Mouse (Mus musculus) MEL (cell line): ENCODE results near the gene Slc24a1. TPM values are rescaled to one million over a fixed set of nuclear protein-coding genes. Genes with fewer than 3 reads are reported as not detected.
A peak's percentile ranks its signal among the peaks of the same experiment; 100 is the strongest.

Source experiments
- DNase-seq: peaks from one replicate; pipeline ENCODE4 v3.0.0; 2011; ENCODE audit warnings: low read depth, low spot score
- H3K27ac ChIP-seq: 2 replicates; pipeline ENCODE4 v1.5.1; 2012; ENCODE audit warnings: low read depth, mild to moderate bottlenecking, control low read depth, low read length, moderate library complexity; ENCODE audit not compliant: control insufficient read depth
- H3K27me3 ChIP-seq, 2 experiments: fragments of 150-350 bp in 1 of 2; sonication (generic) in 1 of 2; 2 replicates each; pipeline ENCODE4 v1.6.1; 2012; ENCODE audit warnings: low read length in 2 of 2, mild to moderate bottlenecking in 2 of 2, improper control_type of control experiment in 1 of 2, moderate library complexity in 1 of 2; ENCODE audit not compliant: insufficient read depth in 2 of 2, control insufficient read depth in 1 of 2
- H3K36me3 ChIP-seq, 2 experiments: 2 replicates each; pipeline ENCODE4 v1.6.1; 2012 to 2014; ENCODE audit warnings: low read length in 2 of 2, improper control_type of control experiment in 1 of 2, inconsistent platforms in 1 of 2, mild to moderate bottlenecking in 1 of 2; ENCODE audit not compliant: insufficient read depth in 2 of 2, control insufficient read depth in 1 of 2
- H3K4me1 ChIP-seq, 2 experiments: fragments of 150-350 bp in 1 of 2; sonication (generic) in 1 of 2; 2 replicates each; pipeline ENCODE4 v1.6.1; 2012; ENCODE audit warnings: low read length in 2 of 2, improper control_type of control experiment in 1 of 2, mild to moderate bottlenecking in 1 of 2; ENCODE audit not compliant: insufficient read depth in 2 of 2, control insufficient read depth in 1 of 2
- H3K4me3 ChIP-seq, 2 experiments: fragments of 150-350 bp in 1 of 2; sonication (generic) in 1 of 2; 2 replicates each; pipeline ENCODE4 v1.5.1; 2012; ENCODE audit warnings: low read depth in 2 of 2, low read length in 2 of 2, mild to moderate bottlenecking in 2 of 2, moderate library complexity in 2 of 2, control low read depth in 1 of 2, improper control_type of control experiment in 1 of 2; ENCODE audit not compliant: control insufficient read depth in 1 of 2, insufficient read depth in 1 of 2
- H3K79me2 ChIP-seq: 2 replicates; pipeline ENCODE4 v1.6.1; 2012; ENCODE audit warnings: mild to moderate bottlenecking, low read length, moderate library complexity; ENCODE audit not compliant: control insufficient read depth, poor library complexity, insufficient read depth
- H3K9ac ChIP-seq: 2 replicates; pipeline ENCODE4 v1.6.1; 2012; ENCODE audit warnings: low read depth, mild to moderate bottlenecking, control low read depth, low read length, moderate library complexity; ENCODE audit not compliant: control insufficient read depth, poor library complexity, severe bottlenecking
- H3K9me3 ChIP-seq: fragments of 150-350 bp; sonication (generic); replicated peaks from 2 replicates; pipeline ENCODE4 v1.6.1; 2012; ENCODE audit warnings: mild to moderate bottlenecking, low read length, improper control_type of control experiment, moderate library complexity; ENCODE audit not compliant: insufficient read depth
- BHLHE40 ChIP-seq: IDR thresholded peaks from 2 replicates; pipeline ENCODE4 v1.6.1; 2012; ENCODE audit warnings: low read depth, mild to moderate bottlenecking, inconsistent platforms, low read length, improper control_type of control experiment, borderline replicate concordance
- CHD1 ChIP-seq: IDR thresholded peaks from 2 replicates; pipeline ENCODE4 v1.6.1; 2012; ENCODE audit warnings: low read depth, mild to moderate bottlenecking, inconsistent platforms, low read length, improper control_type of control experiment
- CHD2 ChIP-seq: IDR thresholded peaks from 2 replicates; pipeline ENCODE4 v1.6.1; 2011; ENCODE audit warnings: low read length, improper control_type of control experiment
- CTCF ChIP-seq, 3 experiments: IDR thresholded peaks in 2 of 3; conservative IDR thresholded peaks in 1 of 3; 2 replicates each; pipeline ENCODE4 v1.5.1; 2011 to 2012; ENCODE audit warnings: low read length in 3 of 3, low read depth in 2 of 3, mild to moderate bottlenecking in 2 of 3, improper control_type of control experiment in 1 of 3, inconsistent platforms in 1 of 3, mixed read lengths in 1 of 3, moderate library complexity in 1 of 3; ENCODE audit not compliant: control insufficient read depth in 1 of 3, insufficient read depth in 1 of 3, poor library complexity in 1 of 3, severe bottlenecking in 1 of 3
- E2F4 ChIP-seq: IDR thresholded peaks from 2 replicates; pipeline ENCODE4 v1.6.1; 2011; ENCODE audit warnings: low read depth, low read length, improper control_type of control experiment, borderline replicate concordance
- ELF1 ChIP-seq: IDR thresholded peaks from 2 replicates; pipeline ENCODE4 v1.6.1; 2014; ENCODE audit warnings: low read depth, mild to moderate bottlenecking, inconsistent platforms, low read length, improper control_type of control experiment, moderate library complexity
- EP300 ChIP-seq, 2 experiments: IDR thresholded peaks; 2 replicates each; pipeline ENCODE4 v1.6.1; 2011; ENCODE audit warnings: improper control_type of control experiment in 2 of 2, low read length in 2 of 2, low read depth in 1 of 2, mild to moderate bottlenecking in 1 of 2
- GABPA ChIP-seq: IDR thresholded peaks from 2 replicates; pipeline ENCODE4 v1.6.1; 2012; ENCODE audit warnings: low read depth, mild to moderate bottlenecking, inconsistent platforms, low read length, improper control_type of control experiment, moderate library complexity
- GATA1 ChIP-seq: IDR thresholded peaks from 2 replicates; pipeline ENCODE4 v1.6.1; 2011; ENCODE audit warnings: low read depth, low read length, improper control_type of control experiment
- HCFC1 ChIP-seq: IDR thresholded peaks from 2 replicates; pipeline ENCODE4 v1.6.1; 2012; ENCODE audit warnings: low read depth, mild to moderate bottlenecking, inconsistent platforms, low read length, improper control_type of control experiment, moderate library complexity
- JUND ChIP-seq: IDR thresholded peaks from 2 replicates; pipeline ENCODE4 v1.6.1; 2011; ENCODE audit warnings: low read depth, mild to moderate bottlenecking, improper control_type of control experiment, low read length
- KAT2A ChIP-seq: conservative IDR thresholded peaks from 2 replicates; pipeline ENCODE4 v1.6.1; 2012; ENCODE audit warnings: low read depth, low read length, improper control_type of control experiment, inconsistent platforms
- MAFK ChIP-seq: IDR thresholded peaks from 2 replicates; pipeline ENCODE4 v1.6.1; 2011; ENCODE audit warnings: low read depth, mild to moderate bottlenecking, low read length, improper control_type of control experiment, borderline replicate concordance
- MAX ChIP-seq: IDR thresholded peaks from 2 replicates; pipeline ENCODE4 v1.6.1; 2011; ENCODE audit warnings: low read length, improper control_type of control experiment
- MAZ ChIP-seq: IDR thresholded peaks from 2 replicates; pipeline ENCODE4 v1.6.1; 2012; ENCODE audit warnings: low read depth, mild to moderate bottlenecking, inconsistent platforms, low read length, improper control_type of control experiment
- MEF2A ChIP-seq: IDR thresholded peaks from 2 replicates; pipeline ENCODE4 v1.6.1; 2014; ENCODE audit warnings: low read depth, mild to moderate bottlenecking, inconsistent platforms, low read length, improper control_type of control experiment; ENCODE audit not compliant: poor library complexity, insufficient replicate concordance, severe bottlenecking; ENCODE audit errors: extremely low read depth
- MXI1 ChIP-seq: IDR thresholded peaks from 2 replicates; pipeline ENCODE4 v1.6.1; 2011; ENCODE audit warnings: mild to moderate bottlenecking, low read depth, low read length, improper control_type of control experiment
- MYB ChIP-seq: IDR thresholded peaks from 2 replicates; pipeline ENCODE4 v1.6.1; 2011; ENCODE audit warnings: mild to moderate bottlenecking, low read depth, low read length, improper control_type of control experiment
- MYC ChIP-seq: IDR thresholded peaks from 2 replicates; pipeline ENCODE4 v1.6.1; 2011; ENCODE audit warnings: low read depth, mild to moderate bottlenecking, low read length, improper control_type of control experiment, moderate library complexity
- NELFE ChIP-seq: IDR thresholded peaks from 2 replicates; pipeline ENCODE4 v1.6.1; 2011; ENCODE audit warnings: low read depth, low read length, improper control_type of control experiment
- NRF1 ChIP-seq: IDR thresholded peaks from 2 replicates; pipeline ENCODE4 v1.6.1; 2014; ENCODE audit warnings: low read depth, mild to moderate bottlenecking, inconsistent platforms, low read length, improper control_type of control experiment, moderate library complexity; ENCODE audit not compliant: poor library complexity, insufficient read depth, severe bottlenecking
- POLR2A ChIP-seq, 2 experiments: IDR thresholded peaks; 2 replicates each; pipeline ENCODE4 v1.6.1; 2011 to 2012; ENCODE audit warnings: low read length in 2 of 2, mild to moderate bottlenecking in 2 of 2, control low read depth in 1 of 2, improper control_type of control experiment in 1 of 2, low read depth in 1 of 2, moderate library complexity in 1 of 2; ENCODE audit not compliant: control insufficient read depth in 1 of 2, insufficient read depth in 1 of 2, poor library complexity in 1 of 2
- POLR2AphosphoS2 ChIP-seq: IDR thresholded peaks from 2 replicates; pipeline ENCODE4 v1.6.1; 2011; ENCODE audit warnings: low read length, improper control_type of control experiment
- RAD21 ChIP-seq: IDR thresholded peaks from 2 replicates; pipeline ENCODE4 v1.6.1; 2011; ENCODE audit warnings: mild to moderate bottlenecking, low read depth, low read length, improper control_type of control experiment
- RCOR1 ChIP-seq: IDR thresholded peaks from 2 replicates; pipeline ENCODE4 v1.6.1; 2012; ENCODE audit warnings: low read depth, mild to moderate bottlenecking, inconsistent platforms, low read length, improper control_type of control experiment
- SIN3A ChIP-seq: IDR thresholded peaks from 2 replicates; pipeline ENCODE4 v1.6.1; 2012; ENCODE audit warnings: low read length, improper control_type of control experiment, inconsistent platforms
- SMC3 ChIP-seq: IDR thresholded peaks from 2 replicates; pipeline ENCODE4 v1.6.1; 2011; ENCODE audit warnings: low read depth, low read length, improper control_type of control experiment
- TAL1 ChIP-seq: IDR thresholded peaks from 2 replicates; pipeline ENCODE4 v1.6.1; 2012; ENCODE audit warnings: mild to moderate bottlenecking, inconsistent platforms, low read length, moderate library complexity, mixed read lengths
- TBP ChIP-seq: IDR thresholded peaks from 2 replicates; pipeline ENCODE4 v1.8.0; 2011; ENCODE audit warnings: low read depth, low read length, improper control_type of control experiment
- TCF12 ChIP-seq: IDR thresholded peaks from 2 replicates; pipeline ENCODE4 v1.6.1; 2014; ENCODE audit warnings: low read depth, mild to moderate bottlenecking, inconsistent platforms, low read length, improper control_type of control experiment, moderate library complexity
- UBTF ChIP-seq: IDR thresholded peaks from 2 replicates; pipeline ENCODE4 v1.6.1; 2012; ENCODE audit warnings: low read depth, mild to moderate bottlenecking, inconsistent platforms, low read length, improper control_type of control experiment, moderate library complexity, borderline replicate concordance; ENCODE audit not compliant: insufficient read depth
- USF1 ChIP-seq: IDR thresholded peaks from 2 replicates; pipeline ENCODE4 v1.6.1; 2014; ENCODE audit warnings: low read depth, mild to moderate bottlenecking, inconsistent platforms, low read length, improper control_type of control experiment, moderate library complexity
- USF2 ChIP-seq, 2 experiments: IDR thresholded peaks; 2 replicates each; pipeline ENCODE4 v1.6.1; 2011 to 2012; ENCODE audit warnings: improper control_type of control experiment in 2 of 2, low read length in 2 of 2, borderline replicate concordance in 1 of 2, inconsistent platforms in 1 of 2, low read depth in 1 of 2, mild to moderate bottlenecking in 1 of 2; ENCODE audit not compliant: insufficient read depth in 1 of 2
- ZC3H11A ChIP-seq: IDR thresholded peaks from 2 replicates; pipeline ENCODE4 v1.6.1; 2012; ENCODE audit warnings: low read depth, mild to moderate bottlenecking, inconsistent platforms, low read length, improper control_type of control experiment
- ZKSCAN1 ChIP-seq: IDR thresholded peaks from 2 replicates; pipeline ENCODE4 v1.6.1; 2012; ENCODE audit warnings: low read depth, mild to moderate bottlenecking, inconsistent platforms, low read length, improper control_type of control experiment, moderate library complexity
- ZMIZ1 ChIP-seq: IDR thresholded peaks from 2 replicates; pipeline ENCODE4 v1.6.1; 2012; ENCODE audit warnings: low read depth, mild to moderate bottlenecking, inconsistent platforms, low read length, improper control_type of control experiment, moderate library complexity
- ZNF384 ChIP-seq: IDR thresholded peaks from 2 replicates; pipeline ENCODE4 v1.6.1; 2012; ENCODE audit warnings: low read depth, mild to moderate bottlenecking, inconsistent platforms, low read length, improper control_type of control experiment
- polyA plus RNA-seq, 2 experiments: library from polyadenylated mRNA; stranded (reverse) in 1 of 2; unstranded in 1 of 2; fragments of >175 nt in 1 of 2; fragments of >200 nt in 1 of 2; gene quantifications; 2 replicates each; pipeline versions ENCODE4 v1.2.1 to v1.2.4; 2012; ENCODE audit warnings: low replicate concordance in 2 of 2, low read depth in 1 of 2; ENCODE audit not compliant: insufficient read length in 2 of 2, insufficient read depth in 1 of 2, missing spikeins in 1 of 2
- total RNA-seq: library from RNA; depleted of rRNA; stranded (reverse); fragments of 300-350 nt; gene quantifications from 2 replicates; pipeline ENCODE4 v1.2.3, GENCODE M21; 2012

Gene Slc24a1
- total and polyA plus RNA-seq, 3 experiments: 0.07 TPM; not detected in 2

GRCm38 (mm10) chr9:64936508-64936907 is 14.9 kb downstream of the Slc24a1 start:
- H3K4me1 ChIP-seq: peaks cover 12 to 53% of the 10 kb centered on the region in 2 experiments; a peak in 3 of 4 replicates
- H3K79me2 ChIP-seq: no peaks in the 10 kb centered on the region
- peaks cover 0 to 16% of the 10 kb centered on the region in 2 experiments; a peak in 2 of 4 replicates for H3K36me3 ChIP-seq
- H3K9ac ChIP-seq: no peak overlapping the region
- H3K9me3 ChIP-seq: no peaks in the 10 kb centered on the region
- peak overlapping the region in 1 of 2 experiments; percentile 16; a peak in 2 of 4 replicates for H3K4me3 ChIP-seq
- H3K27me3 ChIP-seq: no peaks in the 10 kb centered on the region
- no peak overlapping the region for H3K27ac ChIP-seq
- DNase-seq: peak; percentile 82
- TF ChIP-seq ZKSCAN1 (no peak), BHLHE40 (peak; percentile 59; the same call in 1 of the 2 replicates), MEF2A (no peak), TAL1 (no peak), E2F4 (no peak), USF2 (IDR thresholded peaks at IDR 0.05; ENCODE audit: borderline replicate concordance in 1 of 2, insufficient read depth in 1 of 2, low read depth in 1 of 2, low read length in 2 of 2) (no peak), SIN3A (no peak; the same call in 1 of the 2 replicates), MYC (peak; percentile 23; the same call in 1 of the 2 replicates), CHD1 (no peak), ELF1 (no peak), GABPA (no peak), USF1 (no peak), MAX (no peak), UBTF (no peak), MAZ (0 out of 2 replicates have a peak, but pooled peaks have one; percentile 51), RCOR1 (no peak), CTCF (IDR thresholded peaks at IDR 0.05 in 2 of 3, conservative IDR thresholded peaks at IDR 0.05 in 1 of 3; ENCODE audit: control insufficient read depth in 1 of 3, insufficient read depth in 1 of 3, low read depth in 2 of 3, low read length in 3 of 3, poor library complexity in 1 of 3, severe bottlenecking in 1 of 3) (peak; percentile 69 to 89 (median 88)), RAD21 (peak; percentile 89), ZMIZ1 (no peak), ZC3H11A (peak; percentile 79), GATA1 (peak; percentile 7; the same call in 1 of the 2 replicates), ZNF384 (peak; percentile 39; the same call in 1 of the 2 replicates), TBP (no peak), NELFE (no peak; the same call in 1 of the 2 replicates), MAFK (no peak), TCF12 (no peak), SMC3 (peak; percentile 84), KAT2A (no peak), MYB (no peak), HCFC1 (no peak), EP300 (IDR thresholded peaks at IDR 0.05; ENCODE audit: low read depth in 1 of 2, low read length in 2 of 2) (no peak), NRF1 (no peak), MXI1 (no peak; the same call in 1 of the 2 replicates), CHD2 (peak; percentile 61; the same call in 1 of the 2 replicates), POLR2AphosphoS2 (no peak), JUND (no peak), POLR2A (IDR thresholded peaks at IDR 0.05; ENCODE audit: control insufficient read depth in 1 of 2, insufficient read depth in 1 of 2, low read depth in 1 of 2, low read length in 2 of 2, poor library complexity in 1 of 2) (no peak)
